Mouse (Mus musculus) heart, adult 2 months (tissue): ENCODE data around the gene Gramd1c. TPM values are rescaled to one million over a fixed set of nuclear protein-coding genes. Genes with fewer than 3 reads are reported as not detected.

ENCODE experiments used
- DNase-seq, 2 experiments: peaks; one replicate each; pipeline ENCODE4 v3.0.0; 2021
- H3K27ac ChIP-seq: fragments of 200-600 bp; 2 replicates; pipeline ENCODE4 v1.8.1; 2022
- H3K27me3 ChIP-seq: fragments of 200-500 bp; 2 replicates; pipeline ENCODE4 v1.6.1; 2012; ENCODE audit warnings: mild to moderate bottlenecking, low read length, inconsistent platforms, mixed read lengths; ENCODE audit not compliant: control insufficient read depth, insufficient read depth
- H3K36me3 ChIP-seq: fragments of 200-500 bp; 2 replicates; pipeline ENCODE4 v1.6.1; 2012; ENCODE audit warnings: low read length, inconsistent platforms; ENCODE audit not compliant: control insufficient read depth, insufficient read depth
- H3K4me1 ChIP-seq: fragments of 200-500 bp; 2 replicates; pipeline ENCODE4 v1.6.1; 2011; ENCODE audit warnings: low read length; ENCODE audit not compliant: control insufficient read depth, insufficient read depth
- H3K4me3 ChIP-seq: fragments of 200-600 bp; 2 replicates; pipeline ENCODE4 v1.8.1; 2022
- H3K79me2 ChIP-seq: fragments of 200-500 bp; replicated peaks from 2 replicates; pipeline ENCODE4 v1.6.1; 2012; ENCODE audit warnings: mild to moderate bottlenecking, inconsistent platforms, low read length, moderate library complexity, mixed read lengths; ENCODE audit not compliant: control insufficient read depth, insufficient read depth
- H3K9ac ChIP-seq: fragments of 200-500 bp; 2 replicates; pipeline ENCODE4 v1.6.1; 2012; ENCODE audit warnings: low read depth, mild to moderate bottlenecking, control low read depth, inconsistent platforms, low read length, mixed read lengths
- CTCF ChIP-seq: fragments of 200-600 bp; IDR thresholded peaks from 2 replicates; pipeline ENCODE4 v1.8.1; 2022; ENCODE audit warnings: antibody characterized with exemption, mild to moderate bottlenecking, moderate library complexity
- EP300 ChIP-seq: fragments of 200-500 bp; IDR thresholded peaks from 2 replicates; pipeline ENCODE4 v1.6.1; 2011; ENCODE audit warnings: low read depth, low read length, control low read depth; ENCODE audit not compliant: insufficient read depth
- POLR2A ChIP-seq: fragments of 200-500 bp; IDR thresholded peaks from 2 replicates; pipeline ENCODE4 v1.6.1; 2011; ENCODE audit warnings: mild to moderate bottlenecking, low read depth, low read length, control low read depth; ENCODE audit not compliant: insufficient read depth
- WGBS: fragments of 180-500 bp; shearing (Covaris S2); methylation state at CpG from one replicate; pipeline ENCODE4 v1.1.7; 2018; 5-methylcytosine and 5-hydroxymethylcytosine counted together
- intact Hi-C: fragments of 180-260 bp; cut with DNase I; formaldehyde crosslinking; loops from one replicate; pipeline ENCODE4 v1.15.1; 2025
- long read RNA-seq: library from polyadenylated mRNA; stranded (forward); transcript quantifications from one replicate; pipeline ENCODE4 v2.0.0, GENCODE M21; 2021
- polyA plus RNA-seq: library from polyadenylated mRNA; depleted of rRNA; stranded (reverse); fragments of >200 nt; gene quantifications from 2 replicates; pipeline ENCODE4 v1.2.3, GENCODE M21; 2012; rRNA removed
- total RNA-seq, 2 experiments: library from RNA; stranded (reverse); gene quantifications; 2 replicates each; pipeline ENCODE4 v1.2.3; 2021

The Gramd1c gene
- total RNA-seq: under 1 TPM; 0.37 to 0.50 TPM
- 0.37 and 1.1 TPM in 2 replicates for polyA plus RNA-seq
- long read RNA-seq, partial matches to known transcripts: 1 of 1 reads
- long read RNA-seq, other reads (novel, unspliced or antisense): 0 of 1 reads

DNA sequence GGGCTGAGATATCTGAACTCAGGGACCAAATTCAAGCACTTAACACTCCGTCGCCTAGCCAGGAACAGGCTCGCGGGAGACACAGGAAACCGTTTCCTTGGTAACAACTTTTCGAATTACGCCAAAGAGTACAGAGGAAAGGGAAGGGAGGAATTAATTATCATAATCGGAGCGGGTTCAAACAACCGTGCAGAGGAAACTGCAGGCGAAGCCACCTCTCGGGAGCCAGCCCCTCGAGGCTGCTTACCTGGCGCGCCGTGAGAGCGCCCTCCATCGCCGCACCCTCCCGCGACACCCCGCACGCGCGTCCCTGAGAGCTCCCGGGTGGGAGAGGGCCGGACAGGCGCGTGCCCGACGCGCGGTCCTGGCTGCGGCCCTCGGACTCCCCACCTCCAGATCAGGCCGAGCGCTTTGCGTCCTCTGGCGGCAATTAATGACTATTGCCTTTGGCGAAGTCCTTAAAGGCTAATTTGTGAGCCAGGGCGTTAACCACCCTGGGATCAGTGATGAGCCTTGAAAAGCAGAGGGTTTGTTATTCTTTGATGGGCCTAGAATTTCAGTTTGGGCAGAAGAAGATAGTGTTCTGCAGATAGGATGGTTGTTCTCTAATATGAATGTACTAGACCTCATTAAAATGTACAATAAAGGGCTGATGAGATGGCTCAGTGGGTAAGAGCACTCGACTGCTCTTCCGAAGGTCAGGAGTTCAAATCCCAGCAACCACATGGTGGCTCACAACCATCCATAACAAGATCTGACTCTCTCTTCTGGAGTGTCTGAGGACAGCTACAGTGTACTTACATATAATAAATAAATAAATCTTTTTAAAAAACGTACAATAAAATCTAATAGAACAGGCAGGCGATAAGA is at the start of gene Gramd1c:
TSS of gene Gramd1c (minus strand) at position 321 of the 870 bp plus-strand sequence.
- WGBS: 6% methylated on average over 45 of the region's 45 CpGs
- peak within 1 kb of the TSS; percentile 86 for H3K9ac ChIP-seq
- H3K4me1 ChIP-seq: no peaks in the 10 kb centered on the region
- H3K79me2 ChIP-seq: no peaks in the 10 kb centered on the region
- H3K27me3 ChIP-seq: no peaks in the 10 kb centered on the region
- intact Hi-C loops: loop anchor here (2.0 to 10.0 kb wide), 2 partner anchors 174 to 1898 kb away; partner anchors contain the start of gene Ccdc191
- TF ChIP-seq CTCF (peak; percentile 90), POLR2A (no peak), EP300 (no peak)
- no peaks in the 10 kb centered on the region for H3K36me3 ChIP-seq
- peak; percentile 75 to 80 for DNase-seq
- peak within 1 kb of the TSS; percentile 47 for H3K27ac ChIP-seq
- H3K4me3 ChIP-seq: peak within 1 kb of the TSS; percentile 50

DNA sequence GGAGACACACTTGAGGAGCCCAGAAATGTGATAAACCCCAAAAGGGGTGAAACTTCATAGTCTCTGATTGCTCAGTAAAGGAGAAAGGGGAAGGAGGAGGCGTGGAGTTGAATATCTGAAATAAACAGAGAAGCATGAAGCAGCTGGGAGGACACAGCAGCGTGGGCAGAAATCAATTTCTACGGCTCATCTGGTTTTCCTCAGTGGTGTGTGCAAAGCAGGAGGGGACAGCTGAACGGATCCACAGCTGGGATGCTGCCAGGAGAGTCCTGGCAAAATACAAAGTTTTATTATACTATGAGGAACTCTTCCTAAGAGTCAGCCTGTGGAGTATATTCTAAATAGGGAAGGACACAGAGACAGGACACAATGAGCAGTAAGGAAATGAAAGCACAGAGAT is 45.9 kb upstream of the Gramd1c start:
- WGBS: 59% methylated on average over 4 of the region's 4 CpGs

DNA sequence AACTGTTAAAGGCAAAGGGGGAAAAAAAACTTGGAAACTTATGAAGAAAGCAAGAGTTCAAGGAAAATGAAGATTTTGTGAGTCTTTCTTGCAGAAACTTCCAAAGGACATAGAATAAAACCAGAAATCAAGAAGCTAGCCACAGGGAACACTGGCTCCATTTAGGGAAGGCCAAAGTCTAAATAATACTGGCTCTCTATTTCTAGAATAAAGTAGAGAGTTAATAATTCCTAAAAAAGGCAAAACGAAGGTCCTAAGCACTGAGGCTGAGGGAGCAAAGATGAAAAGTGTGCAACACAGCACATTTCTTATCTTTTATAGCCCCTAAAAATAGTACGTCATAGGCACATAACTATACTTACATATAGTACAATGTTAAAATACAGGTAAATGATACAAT is 42.1 kb upstream of the Gramd1c start:
- 87% methylated on average over 2 of the region's 2 CpGs for WGBS
- DNase-seq: no peak
- Histone ChIP-seq H3K27me3 (no peaks in the 10 kb centered on the region), H3K4me3 (no peak overlapping the region), H3K4me1 (no peaks in the 10 kb centered on the region), H3K79me2 (no peaks in the 10 kb centered on the region), H3K36me3 (peaks cover 2% of the 10 kb centered on the region), H3K9ac (no peak overlapping the region), H3K27ac (no peak overlapping the region)
- TF ChIP-seq CTCF: no peak
- TF ChIP-seq EP300: no peak
- TF ChIP-seq POLR2A: no peak
- intact Hi-C loops: no loop called here

More for the DNA sequence above, 45.9 kb upstream of the Gramd1c start:
- intact Hi-C loops: no loop called here
- Histone ChIP-seq H3K4me1 (no peaks in the 10 kb centered on the region), H3K9ac (no peak overlapping the region), H3K79me2 (no peaks in the 10 kb centered on the region), H3K27ac (no peak overlapping the region), H3K36me3 (peaks cover 2% of the 10 kb centered on the region), H3K4me3 (no peak overlapping the region), H3K27me3 (no peaks in the 10 kb centered on the region)
- TF ChIP-seq EP300 (no peak), CTCF (no peak), POLR2A (no peak)
- no peak for DNase-seq

DNA sequence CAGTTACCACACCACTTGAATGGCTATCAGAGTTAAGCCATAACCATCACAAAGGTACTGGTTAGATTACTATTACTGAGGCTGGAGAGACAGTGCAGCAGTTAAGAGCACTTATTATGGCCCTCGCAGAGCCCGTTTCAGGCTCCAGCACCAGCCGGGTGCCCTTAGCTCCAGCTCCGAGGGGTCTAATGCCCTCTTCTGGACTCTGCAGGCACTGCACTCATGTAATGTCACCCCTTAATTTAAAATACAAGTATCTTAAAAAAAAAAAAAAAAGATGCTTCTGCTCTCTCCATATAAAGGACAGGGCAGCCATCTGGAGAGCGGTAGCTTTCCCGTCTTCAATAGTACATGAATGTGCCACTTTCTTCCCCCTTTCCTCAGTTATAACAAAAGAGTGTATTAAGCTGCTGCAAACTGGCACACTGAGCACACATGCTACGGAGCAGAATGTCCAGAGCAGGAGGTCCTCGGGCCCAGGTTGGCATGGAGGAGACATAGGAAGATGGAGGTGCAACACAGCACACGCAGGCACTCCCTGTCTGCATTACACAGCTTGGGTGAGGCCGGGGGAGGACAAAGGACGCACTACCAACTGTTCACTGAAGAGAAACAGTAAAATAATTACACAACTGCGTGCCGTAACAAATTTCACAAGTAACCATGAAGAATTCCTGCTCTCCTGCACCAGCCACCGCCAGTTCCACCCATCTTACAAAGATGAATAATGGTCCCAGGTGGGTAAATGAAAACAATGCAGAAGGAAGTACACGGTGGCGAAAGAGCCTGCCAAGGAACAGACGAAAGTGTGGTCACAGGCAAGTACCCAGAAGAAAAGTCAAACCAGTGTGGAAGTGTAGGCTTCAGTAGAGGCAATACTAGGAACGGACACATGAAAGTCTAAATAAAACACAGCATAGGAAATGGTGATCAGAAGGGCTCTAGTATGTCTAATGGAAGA is 40.9 kb upstream of the Gramd1c start:
- Histone ChIP-seq H3K27me3 (no peaks in the 10 kb centered on the region), H3K79me2 (no peaks in the 10 kb centered on the region), H3K4me1 (no peaks in the 10 kb centered on the region), H3K27ac (no peak overlapping the region), H3K4me3 (no peak overlapping the region), H3K36me3 (peaks cover 2% of the 10 kb centered on the region), H3K9ac (no peak overlapping the region)
- intact Hi-C loops: loop anchor here (5.0 kb wide), 1 partner anchor 38 kb away; no protein-coding TSS in a partner anchor
- WGBS: 89% methylated on average over 18 of the region's 18 CpGs
- TF ChIP-seq POLR2A (no peak), CTCF (peak; percentile 28)
- DNase-seq: no peak

DNA sequence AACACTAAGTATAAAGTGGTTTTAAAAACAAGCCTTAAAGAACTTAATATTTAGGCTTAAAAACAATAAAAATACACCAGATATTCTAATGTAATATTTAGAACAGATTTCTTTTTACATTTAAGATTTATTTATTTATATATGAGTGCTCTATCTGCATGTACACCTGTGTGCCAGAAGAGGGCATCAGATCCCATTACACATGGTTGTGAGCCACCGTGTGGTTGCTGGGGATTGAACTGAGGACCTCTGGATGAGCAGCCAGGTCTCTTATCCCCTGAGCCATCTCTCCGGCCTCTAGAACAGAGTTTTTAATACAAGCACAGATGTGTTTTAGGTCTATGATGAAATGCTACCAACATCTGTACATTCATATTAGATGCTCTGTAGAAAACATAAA is 39.8 kb upstream of the Gramd1c start:
- Histone ChIP-seq H3K4me3 (no peak overlapping the region), H3K27me3 (no peaks in the 10 kb centered on the region), H3K36me3 (no peaks in the 10 kb centered on the region; the same call in 1 of the 2 replicates), H3K4me1 (no peaks in the 10 kb centered on the region), H3K27ac (no peak overlapping the region), H3K9ac (no peak overlapping the region), H3K79me2 (no peaks in the 10 kb centered on the region)
- TF ChIP-seq POLR2A (no peak), EP300 (no peak), CTCF (peak; percentile 44)
- intact Hi-C loops: loop anchor here (5.0 kb wide), 1 partner anchor 39 kb away; no protein-coding TSS in a partner anchor
- DNase-seq: no peak
- 92% methylated on average over 2 of the region's 2 CpGs for WGBS
